Mouse (Mus musculus): Measurements from ENCODE around the gene Ptgis. TPM values are rescaled to one million over a fixed set of nuclear protein-coding genes. Genes with fewer than 3 reads are reported as not detected.
"Not testable (repeated sequence)": the region's sequence is repeated elsewhere in the genome, so short reads cannot be mapped to it uniquely, and the experiment has no call there.

Ptgis gene
- polyA plus RNA-seq, 1 experiment from 2014 or later: 12.7 TPM

GRCm38 (mm10) chr2:167219154-167219775 is 21.1 kb downstream of the Ptgis start:
- H3K27me3 ChIP-seq (ENCODE audit: low read depth, poor library complexity, severe bottlenecking): no peaks in the 10 kb centered on the region
- no peak overlapping the region for H3K27ac ChIP-seq (replicated peaks)
- H3K9me3 ChIP-seq (replicated peaks): no peaks in the 10 kb centered on the region
- no peak overlapping the region for H3K4me3 ChIP-seq
- DNase-seq (ENCODE audit: low spot score): peak; percentile 78
- H3K4me1 ChIP-seq: no peaks in the 10 kb centered on the region
- H3K36me3 ChIP-seq: peaks cover 11% of the 10 kb centered on the region
- 69% methylated on average over 8 of the region's 8 CpGs for WGBS

- H3K27ac ChIP-seq (replicated peaks): no peak overlapping the region
- no peaks in the 10 kb centered on the region for H3K4me1 ChIP-seq
- WGBS: 96% methylated on average over 12 of the region's 12 CpGs
- no peak overlapping the region for H3K4me3 ChIP-seq
- no peaks in the 10 kb centered on the region for H3K27me3 ChIP-seq (ENCODE audit: low read depth, poor library complexity, severe bottlenecking)
- peaks cover 27% of the 10 kb centered on the region for H3K36me3 ChIP-seq
- no peaks in the 10 kb centered on the region for H3K9me3 ChIP-seq (replicated peaks)
- DNase-seq (ENCODE audit: low spot score): no peak
These were observed 26.7 kb downstream of the Ptgis start for GRCm38 (mm10) chr2:167213666-167214065.

- WGBS: 90% methylated on average over 3 of the region's 3 CpGs
- Histone ChIP-seq H3K4me1 (no peaks in the 10 kb centered on the region), H3K36me3 (peaks cover 27% of the 10 kb centered on the region), H3K4me3 (no peak overlapping the region), H3K27me3 (ENCODE audit: low read depth, poor library complexity, severe bottlenecking) (no peaks in the 10 kb centered on the region), H3K9me3 (replicated peaks) (no peaks in the 10 kb centered on the region), H3K27ac (replicated peaks) (no peak overlapping the region)
- no peak for DNase-seq (ENCODE audit: low spot score)
These were observed 27.3 kb downstream of the Ptgis start for GRCm38 (mm10) chr2:167213076-167213475.

DNA sequence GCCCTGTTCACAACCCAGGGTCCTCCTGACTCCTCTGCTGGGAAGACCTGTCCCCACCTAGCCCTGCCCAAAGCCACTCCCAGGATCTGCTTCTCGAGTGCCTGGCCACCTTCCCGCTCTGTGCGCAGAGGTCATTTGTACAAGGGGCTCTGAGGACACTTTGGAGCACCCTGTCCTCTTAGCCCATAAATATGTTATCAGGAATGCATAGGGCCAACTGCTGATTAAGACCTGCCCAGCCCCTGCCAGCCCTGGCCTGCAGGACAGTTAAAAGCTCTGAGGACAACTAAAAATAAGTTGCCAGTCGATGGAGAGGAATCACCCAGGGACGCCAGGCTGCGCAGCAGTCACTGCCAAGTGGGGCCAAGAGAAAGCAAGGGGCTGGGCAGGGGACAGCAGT is 27.9 kb downstream of the Ptgis start:
- no peak overlapping the region for H3K27ac ChIP-seq (replicated peaks)
- no peaks in the 10 kb centered on the region for H3K27me3 ChIP-seq (ENCODE audit: low read depth, poor library complexity, severe bottlenecking)
- no peak overlapping the region for H3K4me3 ChIP-seq
- 95% methylated on average over 6 of the region's 6 CpGs for WGBS
- peaks cover 27% of the 10 kb centered on the region for H3K36me3 ChIP-seq
- H3K4me1 ChIP-seq: no peaks in the 10 kb centered on the region
- no peak for DNase-seq (ENCODE audit: low spot score)
- no peaks in the 10 kb centered on the region for H3K9me3 ChIP-seq (replicated peaks)

- Histone ChIP-seq H3K36me3 (peaks cover 25% of the 10 kb centered on the region), H3K4me1 (no peaks in the 10 kb centered on the region), H3K9me3 (replicated peaks) (no peaks in the 10 kb centered on the region), H3K27me3 (ENCODE audit: low read depth, poor library complexity, severe bottlenecking) (no peaks in the 10 kb centered on the region), H3K4me3 (no peak overlapping the region), H3K27ac (replicated peaks) (no peak overlapping the region)
- 93% methylated on average over 3 of the region's 3 CpGs for WGBS
- DNase-seq (ENCODE audit: low spot score): no peak
These were observed 28.3 kb downstream of the Ptgis start for GRCm38 (mm10) chr2:167212089-167212488.

DNA sequence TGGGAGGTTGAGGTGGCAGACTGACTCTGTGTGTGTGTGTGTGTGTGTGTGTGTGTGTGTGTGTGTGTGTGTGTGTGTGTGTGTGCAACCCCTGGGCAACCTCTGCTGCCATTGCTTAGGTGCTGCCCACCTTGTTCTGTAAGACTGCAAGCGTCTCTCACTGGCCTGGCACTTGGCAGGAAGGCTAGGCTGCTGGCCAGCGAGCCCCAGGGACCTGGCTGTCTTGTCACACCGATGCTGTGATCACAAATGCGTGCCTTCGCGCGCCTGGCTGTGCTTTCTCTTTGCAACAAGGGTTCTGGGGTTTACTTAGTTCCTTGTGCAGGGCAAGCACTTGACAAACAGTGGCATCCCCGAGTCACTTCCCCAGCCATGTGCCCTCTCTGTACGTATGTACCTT is 30.5 kb downstream of the Ptgis start:
- WGBS: 87% methylated on average over 9 of the region's 9 CpGs
- H3K36me3 ChIP-seq: peaks cover 19% of the 10 kb centered on the region
- DNase-seq (ENCODE audit: low spot score): no peak

GRCm38 (mm10) chr2:167208984-167209383 is 31.4 kb downstream of the Ptgis start:
- Histone ChIP-seq H3K9me3 (replicated peaks) (no peaks in the 10 kb centered on the region), H3K27me3 (ENCODE audit: low read depth, poor library complexity, severe bottlenecking) (no peaks in the 10 kb centered on the region), H3K4me1 (no peaks in the 10 kb centered on the region), H3K27ac (replicated peaks) (no peak overlapping the region), H3K36me3 (peaks cover 17% of the 10 kb centered on the region), H3K4me3 (no peak overlapping the region)
- WGBS: 87% methylated on average over 3 of the region's 3 CpGs
- no peak for DNase-seq (ENCODE audit: low spot score)

More for the DNA sequence above, 30.5 kb downstream of the Ptgis start:
- Histone ChIP-seq H3K9me3 (replicated peaks) (no peaks in the 10 kb centered on the region), H3K4me3 (no peak overlapping the region), H3K4me1 (no peaks in the 10 kb centered on the region), H3K27me3 (ENCODE audit: low read depth, poor library complexity, severe bottlenecking) (no peaks in the 10 kb centered on the region), H3K27ac (replicated peaks) (no peak overlapping the region)

- no peak overlapping the region for H3K4me3 ChIP-seq
- no peaks in the 10 kb centered on the region for H3K36me3 ChIP-seq
- no peaks in the 10 kb centered on the region for H3K9me3 ChIP-seq (replicated peaks)
- peaks cover 20% of the 10 kb centered on the region for H3K4me1 ChIP-seq
- peak overlapping the region; percentile 49; the same call in 1 of the 2 replicates for H3K27ac ChIP-seq (replicated peaks)
- H3K27me3 ChIP-seq (ENCODE audit: low read depth, poor library complexity, severe bottlenecking): no peaks in the 10 kb centered on the region
- DNase-seq (ENCODE audit: low spot score): no peak
- WGBS: 92% methylated on average over 18 of the region's 18 CpGs
These were observed 34.3 kb downstream of the Ptgis start for GRCm38 (mm10) chr2:167205918-167206629.

GRCm38 (mm10) chr2:167204686-167205085 is 35.7 kb downstream of the Ptgis start:
- 86% methylated on average over 5 of the region's 5 CpGs for WGBS
- H3K36me3 ChIP-seq; DNase-seq (ENCODE audit: low spot score); H3K27ac ChIP-seq (replicated peaks); H3K9me3 ChIP-seq (replicated peaks); H3K4me3 ChIP-seq; H3K27me3 ChIP-seq (ENCODE audit: low read depth, poor library complexity, severe bottlenecking): not testable (repeated sequence)
- H3K4me1 ChIP-seq: peaks cover 22% of the 10 kb centered on the region

DNA sequence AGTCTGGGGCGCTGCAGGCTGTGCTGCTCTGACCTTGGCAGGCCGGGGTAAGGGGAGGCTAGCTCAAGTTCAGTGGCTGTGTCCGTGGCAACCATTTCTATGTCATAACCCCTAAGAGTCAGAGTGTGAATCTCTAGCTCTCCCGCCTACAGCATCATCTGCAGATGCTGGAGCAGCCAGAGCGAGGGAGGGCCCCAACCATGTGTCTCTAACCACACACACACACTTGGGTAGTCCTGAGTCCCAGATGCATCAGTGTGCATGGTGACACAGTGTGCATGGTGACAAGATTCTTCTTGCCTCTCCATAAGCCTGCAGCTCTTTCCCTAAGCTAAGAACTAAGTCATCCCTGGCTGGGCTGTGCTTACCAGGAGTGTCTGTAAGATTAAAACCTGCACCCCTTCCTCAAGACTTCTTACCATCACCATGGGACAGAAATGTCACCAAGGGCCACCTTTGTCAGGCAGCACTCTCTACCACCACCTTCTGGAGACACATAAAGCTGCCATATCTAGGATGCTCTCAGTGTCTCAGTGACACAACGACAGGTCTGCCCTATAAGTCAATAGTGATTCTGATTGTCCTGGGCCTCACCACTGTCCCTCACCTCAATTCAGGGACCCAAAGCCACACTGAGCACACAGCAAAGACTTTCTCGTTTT is 36.8 kb downstream of the Ptgis start:
- Histone ChIP-seq H3K4me3 (no peak overlapping the region), H3K27ac (replicated peaks) (no peak overlapping the region), H3K36me3 (no peaks in the 10 kb centered on the region), H3K9me3 (replicated peaks) (no peaks in the 10 kb centered on the region), H3K4me1 (peaks cover 29% of the 10 kb centered on the region), H3K27me3 (ENCODE audit: low read depth, poor library complexity, severe bottlenecking) (no peaks in the 10 kb centered on the region)
- DNase-seq (ENCODE audit: low spot score): no peak
- 81% methylated on average over 7 of the region's 7 CpGs for WGBS

DNA sequence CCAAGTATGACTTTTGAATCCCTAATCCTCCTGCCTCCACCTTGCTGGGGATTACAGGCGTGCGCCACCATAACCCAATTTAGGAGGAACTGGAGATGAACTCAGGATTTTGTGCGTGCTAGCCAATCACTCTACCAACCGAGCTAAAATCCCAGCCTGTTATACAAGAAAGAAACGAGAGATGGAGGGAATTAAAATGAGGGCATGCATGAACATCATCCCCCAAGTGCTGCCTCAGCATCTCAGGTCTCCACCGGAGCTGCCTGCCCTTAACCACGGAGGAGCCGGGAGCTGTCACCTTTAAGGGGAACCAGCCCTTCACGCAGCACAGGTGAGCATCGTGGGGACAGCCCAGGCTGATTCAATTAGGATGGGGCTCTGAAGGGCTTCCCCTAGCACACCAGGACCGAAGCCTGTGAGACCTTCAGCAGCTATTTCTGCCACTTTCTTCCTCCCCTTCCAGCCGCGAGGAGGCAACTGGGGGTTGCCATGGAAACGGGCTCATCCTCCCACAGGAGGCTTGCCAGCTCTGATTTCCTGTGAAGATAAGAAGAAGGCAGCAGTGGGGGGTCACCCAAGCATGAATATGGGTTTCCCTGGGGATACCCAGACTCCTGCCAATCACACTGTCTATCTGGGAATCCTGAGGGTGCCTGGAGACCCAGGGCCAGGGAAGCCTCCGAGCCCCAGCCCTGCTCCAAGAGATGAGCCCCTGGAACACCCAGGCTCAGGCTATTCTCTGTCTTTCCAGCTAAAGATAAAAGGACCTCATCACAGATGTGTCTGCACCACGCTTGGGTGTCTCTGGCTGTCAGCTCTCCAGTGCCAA is 38.7 kb downstream of the Ptgis start:
- Histone ChIP-seq H3K27me3 (ENCODE audit: low read depth, poor library complexity, severe bottlenecking) (no peaks in the 10 kb centered on the region), H3K4me3 (no peak overlapping the region), H3K27ac (replicated peaks) (peak overlapping the region; percentile 55), H3K9me3 (replicated peaks) (no peaks in the 10 kb centered on the region), H3K36me3 (no peaks in the 10 kb centered on the region), H3K4me1 (peaks cover 31% of the 10 kb centered on the region)
- WGBS: 33% methylated on average over 16 of the region's 16 CpGs
- DNase-seq (ENCODE audit: low spot score): peak; percentile 57

GRCm38 (mm10) chr2:167198660-167199427 is 41.6 kb downstream of the Ptgis start:
- H3K36me3 ChIP-seq: no peaks in the 10 kb centered on the region
- no peaks in the 10 kb centered on the region for H3K27me3 ChIP-seq (ENCODE audit: low read depth, poor library complexity, severe bottlenecking)
- no peak for DNase-seq (ENCODE audit: low spot score)
- peaks cover 37% of the 10 kb centered on the region for H3K4me1 ChIP-seq
- H3K4me3 ChIP-seq: no peak overlapping the region
- H3K27ac ChIP-seq (replicated peaks): no peak overlapping the region
- no peaks in the 10 kb centered on the region for H3K9me3 ChIP-seq (replicated peaks)
- 72% methylated on average over 13 of the region's 13 CpGs for WGBS

Data from midbrain, embryonic 10.5 days (tissue).